Mouse (Mus musculus): ENCODE measurements around the gene Hmbs. TPM values are rescaled to one million over a fixed set of nuclear protein-coding genes. Genes with fewer than 3 reads are reported as not detected.
"Not testable (repeated sequence)": the region's sequence is repeated elsewhere in the genome, so short reads cannot be mapped to it uniquely, and the experiment has no call there.

Gene Hmbs
- polyA plus RNA-seq, 1 experiment from 2014 or later: 91.6 TPM

GRCm38 (mm10) chr9:44342173-44342572 is 1.9 kb downstream of the Hmbs start:
- no peak for ATAC-seq
- WGBS: 94% methylated on average over 3 of the region's 3 CpGs

GRCm38 (mm10) chr9:44341487-44341886 is 2.5 kb downstream of the Hmbs start:
- no peak overlapping the region for H3K4me2 ChIP-seq
- H3K4me3 ChIP-seq: no peak overlapping the region
- H3K27me3 ChIP-seq: no peaks in the 10 kb centered on the region
- no peak overlapping the region for H3K9ac ChIP-seq
- peaks cover 55% of the 10 kb centered on the region for H3K36me3 ChIP-seq (ENCODE audit: poor library complexity, severe bottlenecking)
- WGBS: 96% methylated on average over 5 of the region's 5 CpGs
- no peak for ATAC-seq
- H3K4me1 ChIP-seq: peaks cover 32% of the 10 kb centered on the region
- H3K27ac ChIP-seq: no peak overlapping the region
- H3K9me3 ChIP-seq (replicated peaks): no peaks in the 10 kb centered on the region

More at GRCm38 (mm10) chr9:44342173-44342572, 1.9 kb downstream of the Hmbs start:
- Histone ChIP-seq H3K27ac (no peak overlapping the region), H3K9me3 (replicated peaks) (no peaks in the 10 kb centered on the region), H3K27me3 (no peaks in the 10 kb centered on the region), H3K4me1 (peaks cover 25% of the 10 kb centered on the region), H3K36me3 (ENCODE audit: poor library complexity, severe bottlenecking) (peaks cover 55% of the 10 kb centered on the region), H3K4me3 (no peak overlapping the region), H3K9ac (no peak overlapping the region), H3K4me2 (no peak overlapping the region)

GRCm38 (mm10) chr9:44338574-44338973 is 5.5 kb downstream of the Hmbs start:
- 84% methylated on average over 5 of the region's 5 CpGs for WGBS
- Histone ChIP-seq H3K27ac (no peak overlapping the region), H3K4me2 (no peak overlapping the region), H3K4me1 (peaks cover 34% of the 10 kb centered on the region), H3K9me3 (replicated peaks) (no peaks in the 10 kb centered on the region; the same call in 1 of the 2 replicates), H3K27me3 (no peaks in the 10 kb centered on the region), H3K4me3 (no peak overlapping the region), H3K9ac (no peak overlapping the region), H3K36me3 (ENCODE audit: poor library complexity, severe bottlenecking) (peaks cover 50% of the 10 kb centered on the region)
- ATAC-seq: no peak

GRCm38 (mm10) chr9:44337436-44338169 is 6.4 kb downstream of the Hmbs start:
- ATAC-seq: no peak
- WGBS: 64% methylated on average over 9 of the region's 9 CpGs

GRCm38 (mm10) chr9:44336964-44337363 is 7.1 kb downstream of the Hmbs start:
- peak overlapping the region; percentile 98 for H3K9ac ChIP-seq
- no peak for ATAC-seq
- H3K4me2 ChIP-seq: peak overlapping the region; percentile 81
- H3K4me3 ChIP-seq: peak overlapping the region; percentile 92
- no peaks in the 10 kb centered on the region; the same call in 1 of the 2 replicates for H3K9me3 ChIP-seq (replicated peaks)
- no peaks in the 10 kb centered on the region for H3K27me3 ChIP-seq
- peaks cover 65% of the 10 kb centered on the region for H3K36me3 ChIP-seq (ENCODE audit: poor library complexity, severe bottlenecking)
- no peak overlapping the region; the same call in 1 of the 2 replicates for H3K27ac ChIP-seq
- peaks cover 23% of the 10 kb centered on the region for H3K4me1 ChIP-seq
- WGBS: 84% methylated on average over 3 of the region's 3 CpGs

More at GRCm38 (mm10) chr9:44337436-44338169, 6.4 kb downstream of the Hmbs start:
- peaks cover 25% of the 10 kb centered on the region for H3K4me1 ChIP-seq
- no peaks in the 10 kb centered on the region; the same call in 1 of the 2 replicates for H3K9me3 ChIP-seq (replicated peaks)
- H3K4me3 ChIP-seq: peak overlapping the region; percentile 92
- H3K4me2 ChIP-seq: peak overlapping the region; percentile 81
- H3K9ac ChIP-seq: peak overlapping the region; percentile 98
- no peaks in the 10 kb centered on the region for H3K27me3 ChIP-seq
- H3K36me3 ChIP-seq (ENCODE audit: poor library complexity, severe bottlenecking): peaks cover 60% of the 10 kb centered on the region
- peak overlapping the region; percentile 21; the same call in 1 of the 2 replicates for H3K27ac ChIP-seq

- not testable (repeated sequence) for H3K27ac ChIP-seq; H3K27me3 ChIP-seq; ATAC-seq; H3K9me3 ChIP-seq (replicated peaks)
- 21% methylated on average over 4 of the region's 4 CpGs for WGBS
- Histone ChIP-seq H3K36me3 (ENCODE audit: poor library complexity, severe bottlenecking) (peaks cover 68% of the 10 kb centered on the region), H3K4me3 (peak overlapping the region; percentile 92), H3K4me1 (peaks cover 23% of the 10 kb centered on the region), H3K9ac (peak overlapping the region; percentile 98), H3K4me2 (peak overlapping the region; percentile 81)
Measured at GRCm38 (mm10) chr9:44336513-44336912, 7.5 kb downstream of the Hmbs start.

GRCm38 (mm10) chr9:44336093-44336406 is 8.0 kb downstream of the Hmbs start:
- peak overlapping the region; percentile 98; the same call in 1 of the 2 replicates for H3K27ac ChIP-seq
- peak overlapping the region; percentile 81 for H3K4me2 ChIP-seq
- peak overlapping the region; percentile 98 for H3K9ac ChIP-seq
- peaks cover 23% of the 10 kb centered on the region for H3K4me1 ChIP-seq
- peaks cover 68% of the 10 kb centered on the region for H3K36me3 ChIP-seq (ENCODE audit: poor library complexity, severe bottlenecking)
- no peaks in the 10 kb centered on the region; the same call in 1 of the 2 replicates for H3K9me3 ChIP-seq (replicated peaks)
- 0% methylated on average over 5 of the region's 5 CpGs for WGBS
- ATAC-seq: no peak
- peak overlapping the region; percentile 92 for H3K4me3 ChIP-seq
- no peaks in the 10 kb centered on the region for H3K27me3 ChIP-seq

GRCm38 (mm10) chr9:44335331-44336092 is 8.5 kb downstream of the Hmbs start:
- peak; percentile 28; the same call in 1 of the 2 replicates for ATAC-seq
- H3K27me3 ChIP-seq: no peaks in the 10 kb centered on the region
- peak overlapping the region; percentile 81 for H3K4me2 ChIP-seq
- peak overlapping the region; percentile 98 for H3K27ac ChIP-seq
- peak overlapping the region; percentile 92 for H3K4me3 ChIP-seq
- H3K4me1 ChIP-seq: peaks cover 23% of the 10 kb centered on the region
- H3K9ac ChIP-seq: peak overlapping the region; percentile 98
- under 1% methylated on average over 50 of the region's 50 CpGs for WGBS
- H3K9me3 ChIP-seq (replicated peaks): no peaks in the 10 kb centered on the region; the same call in 1 of the 2 replicates
- peaks cover 70% of the 10 kb centered on the region for H3K36me3 ChIP-seq (ENCODE audit: poor library complexity, severe bottlenecking)

GRCm38 (mm10) chr9:44334396-44335330 is 9.4 kb downstream of the Hmbs start, which contains the start of gene H2afx:
TSS of gene H2afx (plus strand) at chr9:44334694.
- H3K9me3 ChIP-seq (replicated peaks): no peaks in the 10 kb centered on the region; the same call in 1 of the 2 replicates
- peak within 1 kb of the TSS; percentile 92 for H3K4me3 ChIP-seq
- ATAC-seq: peak; percentile 95
- H3K27me3 ChIP-seq: no peaks in the 10 kb centered on the region
- under 1% methylated on average over 84 of the region's 91 CpGs for WGBS
- H3K27ac ChIP-seq: peak within 1 kb of the TSS; percentile 98
- peak within 1 kb of the TSS; percentile 81 for H3K4me2 ChIP-seq
- peaks cover 72% of the 10 kb centered on the region for H3K36me3 ChIP-seq (ENCODE audit: poor library complexity, severe bottlenecking)
- H3K4me1 ChIP-seq: peaks cover 23% of the 10 kb centered on the region
- peak within 1 kb of the TSS; percentile 98 for H3K9ac ChIP-seq

GRCm38 (mm10) chr9:44332918-44333638 is 10.9 kb downstream of the Hmbs start:
- Histone ChIP-seq H3K36me3 (ENCODE audit: poor library complexity, severe bottlenecking) (peaks cover 69% of the 10 kb centered on the region), H3K27me3 (no peaks in the 10 kb centered on the region), H3K9ac (no peak overlapping the region), H3K4me2 (no peak overlapping the region), H3K9me3 (replicated peaks) (no peaks in the 10 kb centered on the region; the same call in 1 of the 2 replicates), H3K4me1 (peaks cover 27% of the 10 kb centered on the region), H3K27ac (no peak overlapping the region), H3K4me3 (no peak overlapping the region)
- ATAC-seq: no peak
- 97% methylated on average over 13 of the region's 13 CpGs for WGBS

GRCm38 (mm10) chr9:44330736-44331135 is 13.3 kb downstream of the Hmbs start:
- Histone ChIP-seq H3K36me3 (ENCODE audit: poor library complexity, severe bottlenecking) (peaks cover 53% of the 10 kb centered on the region), H3K27ac (no peak overlapping the region), H3K9ac (no peak overlapping the region), H3K9me3 (replicated peaks) (no peaks in the 10 kb centered on the region; the same call in 1 of the 2 replicates), H3K4me1 (peaks cover 20% of the 10 kb centered on the region), H3K4me2 (no peak overlapping the region), H3K4me3 (no peak overlapping the region), H3K27me3 (no peaks in the 10 kb centered on the region)
- ATAC-seq: no peak
- 95% methylated on average over 6 of the region's 6 CpGs for WGBS
